In genomic region chr4:93552489-93553160, GRCm38 (mm10) we compare ENCODE assay signal across 14 mouse cellular contexts.
A peak's percentile ranks its signal among the peaks of the same experiment; 100 is the strongest.
DNase-seq lines count a peak whose midpoint lies in the region.
"Had no signal": no experiment of that assay in that cellular context is flagged by ENCODE, and none has a peak within 500 bp of the region (broad histone marks: within the 10 kb centered on the region; RNA-seq: fewer than 3 reads in every experiment).

No protein-coding gene starts in this region.

- peak; percentile 29 to 63 for DNase-seq in heart, adult 18-20 months
- DNase-seq in heart, embryonic 10.5 days (ENCODE audit: low spot score) = no peak
- peak; percentile 1 for DNase-seq in right cerebral cortex, adult 18-20 months
- no peak for DNase-seq in right cerebral cortex, postnatal 36 days (ENCODE audit: low spot score in 2 of 2)
- peak; percentile 80 for DNase-seq in NIH3T3 (ENCODE audit: low read depth)
- peak; percentile 64 for DNase-seq in gonadal fat pad, adult 2 months (ENCODE audit: low read depth)
- DNase-seq in embryo, embryonic 10.5 days (ENCODE audit: low spot score) = no peak
- no peak for DNase-seq in layer of hippocampus, postnatal 10 days (ENCODE audit: low spot score in 2 of 2)
- DNase-seq: cerebellum, adult 11-12 months had no signal

- H3K36me3 ChIP-seq in heart, embryonic 10.5 days = no peaks in the 10 kb centered on the region
- H3K36me3 ChIP-seq: forebrain, embryonic 12.5 days; heart, embryonic 13.5 days; limb, embryonic 12.5 days; neural tube, embryonic 12.5 days; stomach, embryonic 15.5 days had no signal

- no peaks in the 10 kb centered on the region for H3K4me1 ChIP-seq in heart, embryonic 10.5 days
- H3K4me1 ChIP-seq: forebrain, embryonic 12.5 days; heart, embryonic 13.5 days; limb, embryonic 12.5 days; neural tube, embryonic 12.5 days; stomach, embryonic 15.5 days had no signal

- no peaks in the 10 kb centered on the region for H3K9me3 ChIP-seq in heart, embryonic 10.5 days
- H3K9me3 ChIP-seq: forebrain, embryonic 12.5 days; heart, embryonic 13.5 days; limb, embryonic 12.5 days; neural tube, embryonic 12.5 days; stomach, embryonic 15.5 days had no signal

- no peak overlapping the region for H3K4me3 ChIP-seq in heart, embryonic 10.5 days
- H3K4me3 ChIP-seq: forebrain, embryonic 12.5 days; heart, embryonic 13.5 days; limb, embryonic 12.5 days; neural tube, embryonic 12.5 days; stomach, embryonic 15.5 days had no signal

- H3K27me3 ChIP-seq in heart, embryonic 10.5 days (ENCODE audit: insufficient read depth, poor library complexity, severe bottlenecking) = no peaks in the 10 kb centered on the region
- H3K27me3 ChIP-seq: forebrain, embryonic 12.5 days; heart, embryonic 13.5 days; limb, embryonic 12.5 days; neural tube, embryonic 12.5 days; stomach, embryonic 15.5 days had no signal

- 74% methylated on average over 4 of the region's 4 CpGs for WGBS in heart, embryonic 10.5 days

- no peak overlapping the region for H3K27ac ChIP-seq in heart, embryonic 10.5 days
- H3K27ac ChIP-seq: forebrain, embryonic 12.5 days; heart, embryonic 13.5 days; limb, embryonic 12.5 days; neural tube, embryonic 12.5 days; stomach, embryonic 15.5 days had no signal

Comparison
In these comparisons a context has a peak if more than half of its experiments do, and no peak if none do; other contexts are left out.
1. DNase-seq: peak in heart, adult 18-20 months (2 of 2), right cerebral cortex, adult 18-20 months (single experiment), NIH3T3 (single experiment) and gonadal fat pad, adult 2 months (single experiment); none in heart, embryonic 10.5 days (single experiment), right cerebral cortex, postnatal 36 days (0 of 2), embryo, embryonic 10.5 days (single experiment) and layer of hippocampus, postnatal 10 days (0 of 2).